Mouse (Mus musculus) kidney, adult 9 months (tissue): ENCODE results near the gene Adk.
A peak's percentile ranks its signal among the peaks of the same experiment; 100 is the strongest.

Experiments used
- DNase-seq: peaks from one replicate; pipeline ENCODE4 v3.0.0; 2022

Adk gene

DNA sequence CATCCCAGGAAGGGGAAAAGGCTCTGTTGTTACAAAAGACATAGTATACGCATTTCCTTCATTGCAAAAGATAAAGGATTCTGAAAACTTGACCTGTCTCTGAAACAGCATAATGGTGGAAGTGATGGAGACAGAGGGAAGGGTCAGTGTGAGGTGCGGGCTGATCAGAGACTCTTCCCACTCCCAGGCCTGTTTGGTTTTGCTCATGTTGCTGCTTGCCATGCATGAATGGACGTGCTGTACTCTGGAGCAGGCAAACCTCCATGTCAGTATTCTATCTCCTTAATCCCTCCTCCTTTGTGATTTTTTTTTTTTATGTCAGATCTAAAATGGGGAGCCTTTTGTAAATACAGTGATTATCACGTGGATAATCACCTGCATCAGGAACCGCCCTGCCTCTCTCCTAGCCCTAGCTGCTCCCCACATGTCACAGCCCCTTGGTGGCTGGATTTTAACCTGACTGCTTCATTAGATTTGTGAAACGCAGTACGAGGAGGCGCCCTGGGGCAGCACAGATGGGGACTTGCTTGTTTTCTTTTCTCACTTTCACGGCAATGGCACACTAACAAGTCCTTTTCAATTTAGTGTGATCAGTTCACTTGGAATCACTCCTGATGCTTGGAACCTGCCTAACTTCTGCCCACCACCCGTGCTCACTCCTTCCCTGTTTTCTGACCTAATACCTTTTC is 307.0 kb downstream of the Adk start:
- DNase-seq, result no peak

DNA sequence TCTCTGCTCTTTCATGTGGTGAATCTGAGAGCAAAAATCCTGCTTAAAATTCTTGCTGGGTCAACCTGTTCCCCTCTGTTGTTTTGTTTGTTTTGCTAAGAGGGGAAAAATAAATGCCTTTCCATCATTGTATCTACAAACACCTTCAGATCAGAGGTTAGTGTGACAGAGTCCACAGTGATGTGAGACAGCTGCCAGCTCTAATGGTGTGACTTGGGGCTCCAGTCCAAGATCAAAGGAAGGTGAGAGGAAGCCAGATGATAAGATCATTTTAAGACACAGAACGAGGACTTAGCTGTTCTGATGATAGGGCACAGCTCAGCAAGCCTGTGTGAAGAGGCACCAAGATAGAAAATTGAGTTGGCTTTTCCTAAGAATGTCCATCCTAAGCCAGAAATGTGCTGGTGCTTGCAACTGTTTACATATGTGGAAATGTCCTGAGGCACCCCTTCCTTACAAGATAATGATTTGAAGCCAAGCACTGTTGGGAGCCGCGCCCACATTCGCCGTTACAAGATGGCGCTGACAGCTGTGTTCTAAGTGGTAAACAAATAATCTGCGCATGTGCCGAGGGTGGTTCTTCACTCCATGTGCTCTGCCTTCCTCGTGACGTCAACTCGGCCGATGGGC is 307.6 kb downstream of the Adk start:
- DNase-seq, result no peak

DNA sequence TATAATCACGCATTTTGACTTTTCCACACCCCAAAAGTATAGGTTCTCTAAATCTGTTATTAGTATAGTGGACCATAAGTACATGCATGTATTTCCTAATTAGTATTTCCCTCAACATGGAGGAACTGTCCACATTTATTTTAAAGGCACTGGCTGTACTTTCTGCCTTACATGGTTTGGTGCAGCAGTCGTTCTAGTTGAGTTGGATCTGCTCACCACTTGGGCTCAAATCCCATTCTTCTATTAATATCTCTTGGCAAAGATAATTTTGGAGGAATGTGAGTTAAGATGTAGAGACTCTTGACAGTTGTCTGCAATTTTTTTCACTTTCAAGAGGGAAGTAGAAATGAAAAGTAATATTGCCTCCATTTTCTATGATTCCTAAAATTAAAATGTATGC is 314.7 kb downstream of the Adk start:
- no peak for DNase-seq

DNA sequence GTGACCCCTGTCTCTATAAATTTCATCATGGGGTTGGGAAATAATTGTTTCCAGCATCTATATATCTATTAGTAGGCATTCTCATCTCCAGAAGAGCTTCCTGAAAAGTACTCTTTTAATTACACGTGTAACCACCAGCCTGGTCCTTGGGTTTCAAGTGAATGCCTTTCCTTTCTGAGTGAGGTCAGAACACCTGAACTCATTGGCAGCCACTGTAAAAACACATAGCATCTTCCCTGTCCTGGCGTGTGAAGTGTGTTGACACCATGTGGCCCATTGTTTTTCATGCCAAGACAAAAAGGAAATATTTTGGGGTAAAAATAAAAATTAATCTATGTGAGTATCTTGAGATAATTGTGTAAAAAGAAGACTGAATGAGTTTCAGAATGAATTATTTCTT is 316.2 kb downstream of the Adk start:
- no peak for DNase-seq

DNA sequence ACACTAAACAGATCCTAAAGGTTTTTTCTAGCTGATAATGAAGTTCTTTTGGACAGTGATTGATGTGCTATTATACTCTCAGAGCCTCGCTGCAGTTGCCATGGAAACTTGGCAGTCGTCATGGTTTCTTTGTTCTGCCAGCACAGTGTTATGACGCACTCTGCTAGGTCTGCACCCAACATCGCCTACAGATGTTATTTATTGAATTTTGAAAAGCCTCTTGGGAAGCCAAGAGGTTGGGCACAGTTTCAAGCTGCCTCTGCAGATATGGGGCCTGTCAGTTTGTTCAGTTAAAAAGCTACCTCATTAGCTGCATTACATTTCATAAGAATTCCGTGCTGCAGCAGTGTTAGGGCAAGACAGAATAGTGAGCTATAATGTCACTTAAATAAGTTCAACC is 316.8 kb downstream of the Adk start:
- peak; percentile 70 for DNase-seq

DNA sequence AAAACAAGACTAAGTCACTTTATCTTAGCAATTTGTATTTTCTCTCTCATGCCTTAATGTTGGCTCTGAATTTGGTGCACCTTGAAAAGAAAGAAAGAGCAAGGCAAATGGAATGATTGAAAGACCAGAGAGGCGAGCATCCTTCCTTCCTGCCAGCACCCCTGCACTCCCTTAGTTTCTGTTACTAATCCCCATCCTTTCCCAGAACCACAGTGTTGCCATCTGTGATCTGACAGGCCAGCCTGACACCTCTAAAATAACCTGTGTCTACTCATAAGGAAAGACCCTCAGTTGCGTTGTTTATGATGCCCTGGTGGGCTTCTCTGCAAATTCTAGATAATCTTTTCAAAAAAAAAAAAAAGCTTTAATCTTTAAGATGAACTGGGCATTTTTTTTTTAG is 319.6 kb downstream of the Adk start:
- DNase-seq, result no peak

DNA sequence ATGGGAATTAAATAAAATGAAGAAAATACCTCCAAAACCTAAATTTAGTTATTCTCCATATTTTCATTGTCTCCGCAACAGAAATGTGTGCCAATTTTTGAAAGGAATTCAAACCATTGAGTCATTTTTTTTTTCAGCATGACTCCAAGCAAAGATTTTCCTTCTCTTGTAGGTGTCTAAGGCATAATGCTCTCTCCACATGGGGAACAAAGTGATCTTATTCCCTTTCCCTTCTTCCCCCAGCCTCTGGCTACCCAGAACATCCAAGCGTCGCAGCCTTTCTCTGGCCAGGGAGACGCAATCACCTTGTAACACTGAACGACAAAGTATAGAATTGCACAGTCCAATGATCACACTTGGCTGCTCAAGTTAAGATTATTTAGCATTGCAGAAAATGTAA is 320.3 kb downstream of the Adk start:
- no peak for DNase-seq

DNA sequence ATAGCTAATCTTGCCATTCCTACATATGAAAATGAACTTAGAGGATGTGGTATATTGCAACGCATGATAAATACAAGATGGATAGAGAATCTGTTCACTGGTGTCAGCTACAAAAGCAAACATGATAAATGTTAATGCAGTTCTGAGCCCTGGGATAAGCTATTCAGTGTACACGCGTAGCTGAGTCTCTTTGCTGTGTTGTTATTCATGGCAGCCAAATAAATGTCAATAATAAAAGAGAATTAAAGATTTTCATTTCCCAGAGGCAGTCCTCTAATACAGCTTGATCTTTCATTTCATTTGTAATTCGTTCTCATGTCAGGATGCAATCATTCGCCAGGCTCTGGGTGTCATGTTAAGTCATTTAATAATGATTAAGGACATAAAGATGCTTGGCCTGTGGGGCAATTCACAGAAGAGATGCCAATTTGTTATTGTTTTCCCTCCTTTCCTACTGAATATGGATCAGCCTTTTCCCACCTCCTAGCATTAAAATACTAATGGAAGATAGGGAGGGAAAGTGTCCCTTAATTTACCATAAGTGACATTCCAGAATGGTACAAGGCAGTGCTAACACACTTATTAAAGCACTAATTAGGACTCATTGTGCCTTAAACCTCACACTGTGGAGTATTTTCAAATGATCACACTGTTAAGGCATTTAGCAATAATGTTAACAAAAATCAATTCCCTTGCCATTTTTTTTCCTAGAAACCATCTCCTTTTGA is 331.5 kb downstream of the Adk start:
- DNase-seq, result no peak

DNA sequence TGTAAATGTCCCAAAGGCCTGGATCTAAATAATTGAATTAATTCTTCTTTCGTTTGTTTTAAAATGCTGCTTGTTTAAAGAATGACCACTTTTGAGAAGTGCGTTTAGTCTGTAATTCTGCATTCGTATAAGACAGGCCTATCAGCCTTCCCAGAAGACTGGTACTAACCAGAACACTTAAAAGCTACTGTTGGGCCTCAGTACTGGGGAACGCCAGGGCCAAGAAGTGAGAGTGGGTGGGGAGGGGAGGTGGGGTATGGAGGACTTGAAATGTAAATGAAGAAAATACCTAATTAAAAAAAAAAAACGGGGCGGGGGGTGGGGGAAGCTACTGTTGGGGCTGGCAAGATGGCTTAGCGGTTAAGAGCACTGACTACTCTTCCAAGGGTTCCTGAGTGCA is 347.1 kb downstream of the Adk start:
- DNase-seq, result no peak

DNA sequence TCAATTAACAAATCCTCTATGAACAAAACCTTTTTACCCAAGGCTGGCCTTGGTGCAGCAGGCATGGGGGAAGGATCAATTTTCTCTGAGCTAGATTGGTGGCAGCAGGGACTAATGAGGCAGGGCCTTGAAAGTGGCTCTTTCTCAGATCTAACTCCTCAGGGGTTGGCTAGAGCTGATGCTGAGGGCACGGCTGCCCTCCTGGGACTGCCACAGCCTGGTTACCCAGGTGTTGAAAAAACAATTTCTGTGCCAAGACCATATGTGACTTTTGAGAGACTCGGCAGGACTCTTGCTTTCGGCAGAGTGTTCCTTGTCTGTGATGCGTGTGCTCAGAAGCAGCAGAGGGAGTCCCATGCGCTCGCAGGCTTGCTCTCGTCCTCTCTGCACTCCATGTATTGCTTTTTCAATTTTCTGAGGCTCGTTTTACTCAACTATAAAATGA is 349.8 kb downstream of the Adk start:
- DNase-seq, result no peak

DNA sequence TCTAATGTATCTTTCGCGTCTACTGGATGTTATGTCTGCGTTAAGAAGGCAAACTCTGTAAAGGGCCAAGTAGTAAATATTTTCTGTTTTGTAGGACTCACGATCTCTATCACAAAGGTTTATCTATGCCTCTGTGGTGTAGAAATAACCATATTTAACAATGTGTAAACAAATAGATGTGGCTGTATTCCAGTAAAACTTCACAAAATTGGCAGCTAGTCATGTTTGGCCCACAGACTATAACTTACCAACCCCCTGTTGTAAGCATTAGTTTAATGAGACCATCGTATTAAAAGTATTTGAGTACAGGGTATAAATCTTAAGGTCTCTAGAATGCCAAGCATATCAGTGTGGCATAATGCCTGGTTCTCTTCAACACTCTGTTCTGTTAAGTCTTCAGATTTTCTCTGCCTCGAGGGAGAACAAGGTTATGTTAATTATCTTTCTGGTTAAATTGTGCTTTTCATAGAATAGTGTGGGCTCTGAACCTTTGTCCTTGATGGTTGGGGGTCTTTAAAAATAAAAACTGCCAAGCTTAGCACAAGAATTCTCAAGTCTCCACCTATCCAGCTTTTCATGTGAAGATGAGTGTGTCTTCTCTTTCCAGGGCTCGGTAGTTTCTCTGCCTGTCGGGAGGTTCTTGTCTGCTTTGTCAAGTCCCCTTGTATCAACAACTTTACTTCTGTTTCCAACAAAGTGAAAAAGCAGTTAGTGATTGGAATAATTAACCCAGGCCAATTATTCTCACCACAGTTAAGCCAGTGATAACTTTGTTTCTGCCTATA is 350.4 kb downstream of the Adk start:
- no peak for DNase-seq

DNA sequence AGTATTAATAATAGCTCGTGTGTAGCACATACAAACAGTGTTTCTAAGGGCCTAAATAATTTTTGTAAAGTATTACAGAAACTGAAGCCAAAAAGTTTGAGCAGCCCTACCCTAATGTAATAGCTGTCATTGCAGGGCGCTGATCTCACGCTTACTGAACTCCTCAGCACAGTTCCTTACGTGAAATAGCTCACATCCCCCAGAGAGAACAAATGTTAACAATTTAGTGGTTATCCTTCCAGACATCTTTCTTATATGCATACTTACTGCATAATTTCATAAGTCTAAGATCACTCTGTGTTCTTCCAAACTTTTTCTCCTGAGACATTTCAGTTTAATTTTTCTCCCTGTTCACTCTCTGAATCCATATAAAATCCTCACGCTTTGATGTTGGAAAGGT is 354.6 kb downstream of the Adk start:
- no peak for DNase-seq

DNA sequence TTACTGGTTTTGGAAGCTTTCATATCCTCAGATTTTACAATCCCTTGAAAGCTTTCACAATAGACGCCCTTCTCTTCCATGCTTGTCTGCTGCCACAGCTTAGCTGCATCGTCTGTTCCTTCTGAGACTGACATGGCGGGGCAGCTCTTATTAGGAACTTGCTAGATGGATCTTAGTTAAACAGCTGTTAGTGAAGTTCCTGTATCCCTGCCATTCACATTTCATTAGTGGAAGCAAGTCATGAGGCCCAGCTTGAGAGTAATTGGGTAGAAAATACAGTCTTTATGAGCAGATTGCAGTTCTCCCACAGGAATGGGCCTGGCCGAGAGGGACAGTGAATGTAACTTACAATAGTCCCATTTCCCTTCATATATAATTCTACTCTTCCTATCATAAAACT is 356.5 kb downstream of the Adk start:
- DNase-seq, result no peak

DNA sequence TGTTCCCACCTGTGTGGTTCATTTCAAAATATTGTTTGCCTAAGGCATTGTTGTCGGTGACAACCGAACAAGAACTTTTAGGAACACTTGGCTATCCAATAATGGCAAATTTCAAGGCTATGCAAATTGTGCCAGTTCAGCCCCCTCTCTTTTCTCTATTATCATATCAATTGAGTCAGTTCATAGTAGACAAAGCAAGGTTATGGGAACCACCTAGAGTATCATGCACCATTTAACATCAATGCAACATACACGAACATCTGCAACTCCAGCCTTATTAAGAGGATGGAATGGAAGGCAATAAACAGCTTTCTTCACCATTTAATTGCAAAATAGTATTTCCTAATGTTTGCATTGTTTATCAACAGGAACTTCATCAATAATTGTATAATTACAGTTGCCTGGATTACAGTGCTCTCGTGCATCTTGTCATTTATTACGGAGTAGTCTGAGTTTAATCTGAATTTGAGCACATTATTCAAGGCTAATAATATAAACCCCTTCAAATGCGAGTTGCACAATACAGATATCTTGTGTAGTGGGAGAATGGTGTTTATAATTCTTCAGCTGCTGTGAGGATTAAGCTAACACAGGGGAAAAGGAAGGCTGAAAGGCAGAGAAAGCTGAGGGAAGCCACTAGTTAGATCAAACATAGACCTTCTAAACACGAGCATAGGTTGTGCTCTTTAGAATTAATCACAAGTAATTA is 358.5 kb downstream of the Adk start:
- DNase-seq, result no peak

DNA sequence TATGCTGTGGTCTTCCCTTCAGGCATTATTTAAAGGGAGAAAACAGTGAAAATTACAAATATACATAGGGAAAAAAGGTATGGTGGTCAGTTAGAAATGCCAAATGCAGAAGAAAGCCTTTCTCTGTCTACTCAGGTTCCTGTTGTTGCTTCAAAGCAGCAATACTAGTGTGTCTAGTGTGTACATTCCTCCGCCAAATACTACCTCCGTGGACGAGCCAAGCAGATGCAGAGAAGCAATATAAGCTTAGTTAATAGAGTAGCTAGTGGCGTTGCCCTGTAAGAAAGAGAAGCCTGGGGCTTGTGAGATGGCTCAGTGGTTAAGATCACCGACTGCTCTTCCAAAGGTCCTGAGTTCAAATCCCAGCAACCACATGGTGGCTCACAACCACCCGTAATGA is 359.1 kb downstream of the Adk start:
- DNase-seq, result no peak

DNA sequence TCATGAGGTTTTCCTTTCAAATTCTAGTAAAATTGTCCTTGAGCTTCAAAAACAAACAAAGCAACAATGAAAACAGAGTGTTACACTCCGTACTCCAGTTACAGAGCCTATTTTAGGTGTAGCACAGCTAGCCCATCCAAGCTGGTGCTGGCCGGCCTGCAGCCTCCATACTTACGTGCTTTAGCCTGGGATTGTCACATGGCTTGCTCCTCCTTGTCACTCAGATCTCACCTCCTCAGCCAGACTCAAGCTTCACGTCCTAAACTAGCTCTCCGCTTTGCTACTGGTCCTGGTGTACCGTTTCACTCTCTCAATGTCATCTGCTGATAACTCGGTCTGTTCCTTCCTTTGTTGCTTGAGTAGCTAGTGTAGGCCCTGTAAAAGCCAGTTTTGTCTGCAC is 366.0 kb downstream of the Adk start:
- no peak for DNase-seq

DNA sequence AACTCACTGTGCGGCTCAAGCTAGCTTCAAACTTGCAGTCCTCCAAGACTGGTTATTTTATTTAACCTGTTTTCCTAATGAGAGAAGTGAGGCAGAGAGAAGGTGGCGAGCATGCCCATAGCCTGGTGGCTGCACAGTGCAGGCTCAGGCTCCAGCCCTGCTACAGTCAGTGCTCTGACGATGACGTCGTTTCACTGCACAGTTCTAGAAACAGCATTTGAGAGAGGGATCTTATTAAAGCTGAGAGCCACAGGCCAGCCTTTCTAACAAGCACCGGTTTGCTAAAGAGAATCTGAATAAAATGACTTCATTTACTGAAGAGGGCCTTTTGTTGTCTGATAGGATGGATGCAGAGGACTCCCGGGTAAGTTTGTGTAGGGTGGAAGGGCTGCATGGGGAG is 375.0 kb downstream of the Adk start:
- no peak for DNase-seq

DNA sequence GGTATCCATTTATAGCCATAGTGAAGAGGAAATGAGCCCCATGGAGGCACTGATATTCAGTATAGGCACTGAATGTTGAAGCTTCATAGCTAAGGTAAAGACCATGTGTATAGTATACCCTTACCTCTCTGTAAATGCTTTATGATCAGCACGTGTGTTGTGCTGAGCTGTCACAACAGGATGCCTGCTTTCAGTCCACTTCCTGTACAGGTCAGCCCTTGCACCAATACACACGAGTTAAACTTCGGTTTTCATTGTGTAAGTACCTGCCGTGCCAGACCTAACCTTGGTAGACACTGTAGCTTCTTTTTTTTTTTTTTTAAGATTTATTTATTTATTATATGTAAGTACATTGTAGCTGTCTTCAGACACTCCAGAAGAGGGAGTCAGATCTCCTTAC is 381.0 kb downstream of the Adk start:
- no peak for DNase-seq

DNA sequence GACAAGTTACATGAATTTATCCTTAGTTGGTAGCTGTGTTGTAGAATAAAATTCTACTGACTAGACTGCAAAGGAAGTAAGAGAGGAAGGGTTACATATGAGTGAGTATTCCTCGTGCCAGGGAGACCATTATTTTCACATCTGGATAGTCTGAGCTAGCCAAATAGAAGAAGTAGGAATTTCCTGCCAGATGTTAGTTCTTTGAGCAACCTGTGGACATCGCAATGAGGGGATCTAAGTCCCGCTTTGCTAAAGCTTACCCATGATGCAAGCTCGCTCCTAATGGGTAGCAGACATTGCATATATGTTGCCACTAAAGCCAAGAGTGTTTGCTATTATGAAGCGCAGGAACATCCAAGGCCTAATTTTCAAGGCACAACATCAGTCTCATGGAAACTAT is 381.6 kb downstream of the Adk start:
- no peak for DNase-seq

DNA sequence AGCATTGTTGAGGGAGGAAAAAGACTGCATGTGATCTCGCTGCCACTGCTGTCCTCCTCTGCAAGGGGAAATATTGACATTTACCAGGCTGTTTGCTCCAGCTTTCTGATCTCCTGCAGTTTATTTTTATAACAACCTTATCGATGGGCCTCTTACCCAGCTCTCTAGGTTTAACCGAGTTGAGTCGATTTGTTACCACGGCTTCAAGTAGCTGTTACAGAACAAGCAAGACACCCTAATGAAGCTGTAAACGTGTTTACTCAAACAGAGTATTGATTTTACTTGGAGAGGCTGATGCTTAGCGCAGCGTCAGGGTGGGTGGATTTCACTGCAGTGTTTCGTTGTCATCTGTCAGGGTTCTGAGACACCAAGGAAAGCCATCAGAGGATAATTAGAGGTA is 382.3 kb downstream of the Adk start:
- no peak for DNase-seq

DNA sequence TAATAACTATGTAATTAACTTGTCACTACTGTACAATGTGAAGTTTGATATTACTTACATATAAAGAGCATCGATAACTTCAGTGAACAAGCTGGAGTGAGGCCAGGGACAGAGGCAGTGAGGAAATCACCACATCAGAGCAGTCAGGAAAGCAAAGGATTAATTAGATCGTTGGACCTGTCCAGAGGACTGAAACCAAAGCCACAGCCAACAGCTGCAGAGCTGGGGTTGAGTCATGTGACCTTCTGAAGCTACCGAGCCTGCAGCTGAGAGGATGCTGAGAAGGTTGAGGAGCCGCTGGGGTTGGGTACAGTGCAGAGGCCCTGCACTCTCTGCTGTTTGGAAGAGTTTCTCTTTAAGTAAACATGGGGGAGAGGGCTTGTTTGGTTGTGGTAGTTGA is 387.4 kb downstream of the Adk start:
- no peak for DNase-seq

DNA sequence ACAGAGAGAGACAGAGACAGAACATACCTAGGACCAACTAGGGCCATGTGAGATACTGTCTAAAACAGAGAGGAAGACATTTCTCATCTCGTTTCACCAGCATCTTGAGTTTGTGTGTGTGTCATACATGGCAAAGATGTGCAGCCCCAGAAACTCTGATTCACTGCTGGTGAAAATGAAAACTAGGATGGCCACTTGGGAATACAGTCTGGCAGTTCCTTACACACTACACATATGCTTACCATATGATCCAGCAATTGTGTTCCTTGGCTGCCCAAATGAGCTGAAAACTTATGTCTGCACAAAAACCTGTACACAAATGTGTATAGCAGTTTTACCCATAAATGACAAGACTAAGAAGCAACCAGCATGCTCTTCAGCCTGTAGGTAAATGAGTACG is 388.2 kb downstream of the Adk start:
- no peak for DNase-seq
